Mouse (Mus musculus) testis, postnatal 14 days (tissue): ENCODE results near the gene Otub1.
A peak's percentile ranks its signal among the peaks of the same experiment; 100 is the strongest.

Experiments used
- DNase-seq: peaks from one replicate; pipeline ENCODE4 v3.0.0; 2021; ENCODE audit warnings: low spot score

The Otub1 gene

DNA sequence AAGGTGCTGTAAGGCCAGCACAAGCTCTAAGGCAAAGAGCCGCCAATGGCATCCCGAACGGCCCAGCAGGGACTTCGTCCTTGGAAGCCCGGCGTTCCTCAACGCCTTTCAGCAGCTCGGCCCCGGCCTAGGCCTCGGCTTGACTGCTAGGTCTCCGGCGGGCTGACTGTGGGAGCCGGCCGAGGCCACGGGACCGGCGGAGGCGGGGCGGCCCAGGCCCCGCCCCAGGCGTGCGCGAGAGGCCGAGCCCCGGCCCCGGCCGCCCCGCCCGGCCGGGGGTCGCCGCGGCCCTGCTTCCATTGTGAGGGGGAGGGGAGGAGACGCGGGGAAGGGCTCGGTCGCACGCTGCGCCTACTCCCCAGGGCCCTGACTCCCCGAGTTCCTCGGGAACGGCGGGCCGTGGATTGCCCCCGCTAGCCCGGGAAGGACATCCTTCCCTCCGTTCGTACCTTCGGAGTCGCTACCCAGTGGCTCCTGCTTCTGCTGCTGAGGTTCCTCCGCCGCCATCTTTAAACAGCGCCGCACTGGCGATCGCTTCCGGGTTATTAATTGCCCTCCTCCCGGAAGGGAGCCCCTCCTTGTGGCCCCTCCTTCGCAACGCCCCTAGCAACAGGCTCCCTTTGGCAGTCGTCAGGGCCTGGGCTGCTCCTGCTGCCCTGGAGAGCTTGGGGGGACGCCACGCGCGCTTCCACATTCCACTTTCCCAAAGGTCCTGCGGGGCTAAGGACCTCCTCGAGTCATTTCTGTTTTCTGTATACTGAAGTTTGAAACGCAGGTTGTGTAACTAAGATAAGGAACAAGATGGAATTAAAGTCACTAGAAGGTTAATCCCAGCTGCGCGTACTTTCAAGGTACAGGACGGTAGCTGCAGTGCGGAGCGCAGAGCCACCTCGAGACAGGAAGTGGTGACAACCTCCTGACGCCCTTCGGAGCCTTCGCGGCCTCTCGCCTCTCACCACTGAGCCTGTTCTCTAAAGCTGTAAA is at the start of gene Otub1:
TSS of gene Otub1 (minus strand) at position 564 of the 984 bp plus-strand sequence.
- DNase-seq: peak; percentile 96

DNA sequence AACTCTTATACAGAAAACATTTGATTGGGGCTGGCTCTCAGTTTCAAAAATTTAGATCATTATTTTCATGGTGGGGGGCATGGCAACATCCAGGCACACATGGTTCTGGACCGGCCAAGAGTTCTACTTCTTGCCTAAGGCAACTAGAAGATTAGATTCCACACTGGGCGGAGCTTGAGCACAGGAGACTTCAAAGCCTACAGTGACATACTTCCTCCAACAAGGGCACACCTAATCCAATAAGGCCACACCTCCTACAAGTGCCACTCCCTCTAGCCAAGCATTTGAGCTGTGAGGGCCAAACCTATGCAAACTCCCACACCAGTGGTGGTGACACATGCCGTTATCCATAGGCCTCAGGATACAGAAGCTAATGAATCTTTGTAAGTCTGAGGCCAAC is 39.9 kb upstream of the Otub1 start:
- no peak for DNase-seq

DNA sequence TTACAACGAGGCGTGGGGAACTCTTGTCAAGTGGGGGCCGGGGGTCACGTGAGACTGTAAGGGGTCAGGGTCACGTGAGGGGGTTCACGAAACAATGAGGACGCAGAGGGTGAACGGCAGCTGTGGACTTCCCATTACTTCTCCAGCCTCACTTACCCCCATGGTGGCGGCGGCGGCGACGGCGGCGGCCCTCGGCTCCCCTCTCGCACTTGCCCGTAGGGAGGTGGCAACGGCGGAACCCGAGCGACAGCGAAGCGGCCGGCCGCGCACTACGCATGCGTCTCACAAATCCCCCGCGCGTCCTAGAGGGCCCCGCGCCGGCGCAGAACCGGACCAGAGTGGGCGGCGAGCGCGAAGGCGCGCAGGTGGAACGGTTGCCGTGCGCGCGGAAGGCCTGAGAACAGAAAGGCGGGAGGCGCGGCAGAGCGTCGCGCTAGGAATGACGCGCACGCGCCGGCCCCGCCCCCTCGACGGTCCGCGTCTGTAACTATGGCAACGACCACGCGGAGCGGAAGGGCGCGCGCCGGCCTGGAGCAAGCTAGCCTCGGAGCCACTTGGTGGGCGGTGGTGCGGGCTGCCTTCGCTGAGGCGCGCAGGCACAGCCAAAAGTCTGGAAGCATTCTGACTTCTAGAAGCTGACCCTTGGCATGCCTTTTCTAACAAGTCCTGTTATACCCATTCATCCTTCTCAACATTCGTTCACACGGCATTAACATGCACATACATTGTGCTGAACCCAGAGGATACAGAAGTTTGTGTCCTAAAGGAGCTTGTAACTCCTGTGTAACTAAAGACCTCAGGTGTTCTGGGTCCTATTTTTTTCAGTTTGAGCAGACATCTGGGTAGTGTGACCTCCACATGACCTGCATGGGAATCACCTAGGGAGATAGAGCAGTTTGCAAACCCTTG is 34.9 kb upstream of the Otub1 start, which contains the start of gene Naa40:
TSS of gene Naa40 (minus strand) at position 402 of the 909 bp plus-strand sequence.
- peak; percentile 94 for DNase-seq

DNA sequence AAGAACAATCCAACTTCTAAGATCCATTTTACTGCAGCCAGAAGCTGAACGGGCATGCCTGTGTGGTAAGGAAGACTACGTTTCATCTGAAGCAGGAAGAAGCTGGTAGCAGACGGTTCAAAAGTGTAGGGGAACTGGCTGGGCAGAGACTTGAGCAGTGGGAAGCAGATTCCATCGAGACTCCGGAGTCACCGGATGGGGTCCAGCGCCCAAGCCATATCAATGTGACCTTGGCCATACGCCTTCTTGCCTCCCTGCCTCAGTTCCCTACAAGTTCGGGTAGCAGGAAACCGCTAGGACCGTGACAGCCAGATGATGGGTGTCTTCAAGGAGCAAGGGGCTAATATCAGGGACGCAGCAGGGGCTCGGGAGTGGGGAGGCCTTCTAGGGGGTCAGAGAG is 34.2 kb upstream of the Otub1 start:
- no peak for DNase-seq

DNA sequence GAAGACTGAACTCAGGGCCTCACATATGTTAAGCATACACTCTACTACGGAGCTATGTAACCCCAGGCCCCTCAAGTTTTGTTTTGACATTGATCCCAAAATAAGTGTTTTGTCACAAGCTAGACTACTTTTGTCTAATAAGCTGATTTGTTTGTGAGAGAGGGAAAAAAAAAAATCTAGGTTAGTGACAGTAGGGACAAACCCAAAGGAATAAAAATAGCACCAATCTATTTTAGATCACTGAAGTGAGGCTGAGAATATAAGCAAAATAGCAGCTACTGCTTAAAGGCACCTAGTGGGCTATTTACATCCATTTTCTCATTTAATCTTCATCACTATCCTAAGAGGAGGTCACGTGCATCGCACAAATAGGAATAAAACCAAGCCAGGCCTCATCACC is 33.5 kb upstream of the Otub1 start:
- DNase-seq: no peak

DNA sequence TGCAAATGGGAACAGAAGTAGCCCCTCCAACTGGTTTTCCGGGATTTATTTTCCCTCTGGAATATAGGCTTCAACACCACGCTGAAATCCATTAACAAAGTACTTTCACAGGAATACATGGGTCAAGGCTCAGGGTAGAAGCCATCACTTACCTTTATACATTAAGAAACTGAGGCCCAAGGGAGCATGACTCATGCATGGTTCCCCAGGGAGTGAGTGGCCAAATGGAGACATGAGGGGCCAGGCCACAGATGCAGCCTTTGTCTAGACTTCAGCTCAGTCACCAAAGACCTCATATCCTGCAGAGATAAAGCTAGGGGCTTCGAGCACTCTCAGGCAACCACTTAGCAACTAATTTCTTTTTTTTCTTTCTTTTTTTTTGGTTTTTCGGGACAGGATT is 30.6 kb upstream of the Otub1 start:
- DNase-seq: no peak

DNA sequence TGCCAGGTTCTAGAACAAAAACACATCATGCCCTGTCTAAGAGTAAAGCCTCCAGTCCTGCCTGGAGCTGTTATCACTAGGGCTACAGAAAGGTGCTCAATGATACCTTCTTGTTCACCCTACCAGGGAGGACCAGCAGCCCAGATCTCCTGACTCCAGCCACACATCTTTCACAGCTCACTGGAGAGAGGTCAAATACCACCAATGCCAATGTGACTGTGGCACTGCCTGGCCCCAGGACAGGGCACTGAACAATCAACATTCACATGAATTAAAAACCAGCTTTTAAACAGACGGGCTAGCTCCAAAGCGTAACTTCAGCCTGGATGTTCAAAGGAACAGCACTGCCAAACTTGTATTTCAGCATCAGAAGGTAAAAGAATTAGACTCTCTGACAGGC is 29.9 kb upstream of the Otub1 start:
- no peak for DNase-seq

DNA sequence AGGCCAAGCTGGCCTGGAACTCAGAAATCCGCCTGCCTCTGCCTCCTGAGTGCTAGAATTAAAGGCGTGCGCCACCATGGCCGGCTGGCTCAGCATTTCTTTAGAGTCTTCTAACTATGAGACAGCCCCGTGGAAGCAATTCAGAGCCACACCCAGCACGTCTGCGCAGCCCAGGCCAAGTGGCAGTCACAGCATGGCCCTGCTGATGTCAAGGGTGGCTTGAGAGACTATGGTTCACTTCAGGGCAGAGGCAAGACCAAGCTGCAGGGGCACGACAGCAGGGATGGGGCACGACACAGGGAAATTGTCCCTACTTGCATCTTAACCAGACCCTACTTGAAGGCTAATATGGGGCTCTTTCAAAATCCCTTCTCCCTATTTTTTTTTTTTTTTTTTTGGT is 29.3 kb upstream of the Otub1 start:
- no peak for DNase-seq

DNA sequence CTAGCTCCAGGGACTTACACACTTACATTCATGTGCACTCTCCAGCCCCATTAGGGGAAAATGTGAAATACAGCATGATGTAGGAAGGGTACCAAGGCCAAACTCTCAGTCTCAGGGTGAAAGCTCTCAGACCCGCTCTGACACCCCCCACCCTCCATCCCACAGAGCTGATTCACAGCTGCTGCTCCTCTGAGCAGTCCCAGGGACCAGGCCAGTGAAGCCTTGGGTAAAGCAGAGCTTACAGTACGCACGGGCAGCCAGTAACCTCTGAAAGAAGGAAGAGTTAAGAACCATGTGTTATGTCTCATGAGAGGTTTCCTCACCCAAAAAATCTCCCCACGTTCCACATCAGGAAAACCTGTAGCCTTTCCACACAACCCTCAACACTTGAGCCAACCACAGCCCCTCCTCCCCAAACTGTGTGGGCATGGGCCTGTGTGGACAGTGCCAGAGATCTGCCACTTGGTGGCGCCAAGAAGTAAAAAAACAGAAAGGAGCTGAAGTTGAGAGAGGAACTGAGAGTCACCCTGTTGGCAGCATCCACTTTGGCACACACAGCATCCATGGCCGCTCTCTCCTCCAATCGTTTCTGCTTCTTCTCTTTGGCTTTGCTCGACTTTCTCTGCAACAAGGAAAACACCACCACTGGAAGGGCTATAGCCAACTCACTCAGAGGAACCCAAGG is 28.6 kb upstream of the Otub1 start:
- DNase-seq: peak; percentile 51

DNA sequence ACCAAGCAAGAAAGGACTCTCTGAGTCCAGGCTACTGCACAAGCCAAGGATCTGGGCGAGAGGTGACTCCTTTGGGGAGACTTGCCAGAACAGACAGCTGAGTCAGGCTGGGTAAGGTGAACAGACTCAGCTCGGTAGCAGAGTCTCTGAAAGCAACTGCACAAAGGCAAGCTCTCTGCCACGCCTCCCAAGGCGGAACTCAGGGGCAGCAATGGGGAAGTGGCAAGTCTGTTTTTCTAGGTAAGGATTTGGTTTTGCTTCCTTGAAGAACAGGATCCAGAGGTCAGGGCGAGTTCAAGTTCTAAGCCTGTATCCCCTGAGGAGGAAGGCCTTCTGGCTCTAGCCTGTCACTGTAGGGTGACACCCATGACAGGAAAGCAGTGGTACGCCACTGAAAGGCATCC is 20.4 kb upstream of the Otub1 start:
- DNase-seq: no peak

DNA sequence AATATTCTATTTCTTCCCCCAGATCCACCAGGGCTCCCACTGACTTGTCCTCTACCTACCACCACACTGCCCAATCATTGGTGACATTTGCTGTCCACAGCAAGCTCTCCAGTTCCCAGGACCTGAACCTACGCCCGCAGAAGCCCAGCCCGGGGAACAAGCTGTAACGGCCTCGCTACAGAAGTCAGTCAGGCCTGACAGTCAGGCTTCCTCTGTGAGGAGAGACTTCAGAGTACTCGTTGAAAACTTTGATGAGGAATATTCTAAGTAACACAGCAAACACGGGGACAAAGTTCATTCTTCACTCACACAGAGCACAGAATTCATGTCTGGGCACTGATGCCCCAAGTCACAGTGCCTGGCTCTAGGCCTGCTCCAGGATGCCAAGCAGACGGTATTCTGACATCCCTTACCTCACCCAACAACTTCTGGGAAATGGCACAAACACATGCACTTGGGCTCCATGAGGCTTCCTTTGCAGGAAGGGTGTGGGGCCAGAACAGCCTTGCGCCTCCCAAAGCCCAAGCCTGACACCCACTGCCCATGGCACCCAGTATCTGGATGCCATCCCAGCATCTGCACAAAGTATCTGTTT is 19.1 kb upstream of the Otub1 start:
- no peak for DNase-seq

DNA sequence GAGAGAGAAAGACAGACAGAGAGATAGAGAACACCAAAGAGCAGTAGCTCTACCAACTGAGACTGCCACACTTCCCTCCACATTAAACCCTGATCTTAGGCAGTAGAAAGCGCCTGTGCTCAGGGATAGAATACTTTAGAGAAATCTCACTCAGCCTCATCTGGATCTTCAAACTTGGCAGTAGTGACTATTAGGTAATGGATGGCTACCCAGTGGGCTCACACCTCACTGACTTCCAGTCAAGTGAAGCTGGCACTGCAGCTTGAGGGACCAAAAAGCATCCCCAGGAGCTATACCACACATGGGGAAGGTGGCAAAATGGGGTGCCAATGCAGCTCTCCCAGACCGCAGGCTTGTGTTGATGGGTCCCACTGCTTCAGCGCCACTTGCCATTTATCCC is 18.1 kb upstream of the Otub1 start:
- DNase-seq: no peak

DNA sequence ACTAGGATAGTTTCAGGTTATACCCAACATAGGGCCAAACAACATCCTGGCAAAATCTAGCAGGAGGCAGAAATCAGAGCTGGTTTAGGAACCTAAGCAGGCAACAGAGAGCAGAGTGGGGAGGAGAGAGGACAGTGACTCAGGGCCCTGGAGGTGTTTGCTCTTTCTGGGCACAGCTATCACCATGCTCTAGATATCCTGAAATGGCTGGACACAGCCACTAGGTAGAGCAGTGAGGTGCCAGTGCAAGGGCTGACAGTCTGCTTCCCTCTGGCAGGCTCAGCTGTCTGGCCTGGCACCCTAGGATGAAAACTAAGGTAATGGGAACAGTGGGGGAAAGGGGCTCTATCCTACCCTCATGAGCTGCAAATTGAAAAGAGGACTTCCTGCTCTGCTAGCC is 17.4 kb upstream of the Otub1 start:
- no peak for DNase-seq

DNA sequence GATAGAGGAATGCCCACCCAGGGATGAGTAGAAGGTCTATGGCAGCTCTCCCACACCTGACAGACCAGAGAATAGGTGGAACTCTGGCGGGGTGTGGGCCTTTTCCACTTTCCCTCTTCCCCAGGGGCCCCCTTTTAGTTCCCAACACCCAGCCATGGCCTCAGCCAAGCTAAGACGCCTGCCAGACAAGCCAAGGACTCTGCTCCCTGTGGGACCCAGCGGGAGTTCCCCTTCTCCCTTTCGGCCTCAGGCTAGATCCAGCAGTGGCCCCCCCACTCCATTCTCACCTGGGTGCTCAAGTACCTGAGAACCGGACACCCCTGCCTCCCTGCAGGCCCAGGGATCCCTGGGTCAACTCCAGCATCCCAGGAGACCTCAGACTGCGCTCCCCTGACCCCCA is 16.1 kb upstream of the Otub1 start:
- no peak for DNase-seq

DNA sequence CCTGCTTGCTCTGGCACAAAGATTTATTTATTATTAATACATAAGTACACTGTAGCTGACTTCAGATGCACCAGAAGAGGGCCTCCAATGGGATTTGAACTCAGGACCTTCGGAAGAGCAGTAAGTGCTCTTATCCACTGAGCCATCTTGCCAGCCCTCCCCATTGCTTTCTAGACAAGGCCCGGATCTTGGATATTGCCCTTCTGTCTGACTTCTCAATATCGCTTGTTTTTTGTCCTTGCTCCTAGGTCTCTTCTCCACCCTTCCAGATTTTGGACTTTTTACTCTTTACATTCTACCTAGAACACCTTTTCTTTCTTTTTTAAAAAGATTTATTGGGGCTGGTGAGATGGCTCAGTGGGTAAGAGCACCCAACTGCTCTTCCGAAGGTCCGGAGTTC is 12.6 kb upstream of the Otub1 start:
- DNase-seq: no peak

DNA sequence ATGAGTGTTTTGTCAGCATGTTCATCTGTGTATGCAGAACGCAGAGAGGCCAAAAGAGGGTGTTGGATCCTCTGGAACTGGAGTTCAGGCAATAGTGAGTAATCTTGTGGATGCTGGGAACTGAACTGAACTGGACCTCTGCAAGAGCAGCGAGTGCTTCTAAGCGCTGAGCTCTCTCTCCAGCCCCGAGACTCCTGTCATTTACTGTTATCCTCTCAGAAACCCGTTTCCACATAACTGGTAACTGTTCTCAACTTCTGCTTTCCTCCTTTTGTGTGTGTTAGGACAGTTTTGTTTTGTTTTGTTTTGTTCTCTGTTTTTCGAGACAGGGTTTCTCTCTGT is 11.8 kb upstream of the Otub1 start:
- no peak for DNase-seq

DNA sequence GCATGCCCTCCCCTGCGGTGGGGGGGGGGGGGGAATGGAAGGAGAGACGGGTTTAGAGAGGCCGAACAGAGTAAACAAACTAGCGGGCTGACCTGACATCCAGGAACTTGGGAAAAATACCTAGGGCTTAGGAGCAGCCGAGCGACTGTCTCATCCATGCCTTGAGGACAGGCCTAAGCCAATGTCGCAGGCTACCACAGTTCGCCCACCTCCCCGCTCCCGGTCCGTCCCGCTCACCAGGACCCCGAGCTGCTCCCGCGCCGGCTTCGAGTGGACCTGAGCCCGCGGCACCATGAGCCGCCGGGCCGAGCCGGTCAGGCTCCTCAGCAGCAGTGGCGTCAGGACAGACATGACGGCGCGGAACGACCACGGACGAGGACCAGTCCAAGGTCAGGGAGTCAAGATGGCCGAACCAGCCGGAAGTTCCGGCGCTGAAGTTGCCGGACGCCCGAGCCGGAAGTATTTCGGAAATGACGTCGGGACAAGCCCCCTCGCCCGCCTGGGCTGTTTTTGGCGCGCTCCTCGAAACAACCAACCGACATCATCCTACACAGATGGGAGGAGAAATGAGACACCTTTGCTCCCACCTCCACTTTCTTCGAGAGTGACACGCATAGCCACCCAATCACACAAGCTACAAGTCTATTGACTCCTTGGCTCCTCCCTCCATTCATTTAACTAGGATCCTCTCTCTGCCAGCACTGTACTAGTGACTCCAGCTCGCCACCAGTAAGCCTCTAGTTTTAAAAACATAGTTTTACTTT is 11.2 kb upstream of the Otub1 start, which contains the start of gene Cox8a:
TSS of gene Cox8a (minus strand) at position 455 of the 764 bp plus-strand sequence.
- DNase-seq: peak; percentile 95

DNA sequence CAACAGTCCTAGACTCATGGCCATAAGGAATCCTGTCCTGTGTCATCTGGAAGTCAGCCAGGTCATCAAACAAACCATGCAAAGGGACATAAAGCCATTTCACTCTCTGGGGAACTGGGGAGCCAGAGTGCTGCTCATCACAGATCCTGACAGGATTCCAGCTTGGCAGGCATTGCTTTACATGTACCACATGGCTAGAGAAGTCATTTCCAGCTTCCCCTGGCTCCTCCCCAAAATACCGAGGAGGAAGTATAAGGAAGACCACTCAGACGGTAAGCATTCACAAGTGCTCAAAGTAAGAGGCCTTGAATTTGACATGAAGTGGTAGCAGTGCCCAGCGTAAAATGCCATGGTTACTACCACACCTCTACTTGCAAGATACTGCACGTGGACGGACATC is 8.4 kb upstream of the Otub1 start:
- no peak for DNase-seq

DNA sequence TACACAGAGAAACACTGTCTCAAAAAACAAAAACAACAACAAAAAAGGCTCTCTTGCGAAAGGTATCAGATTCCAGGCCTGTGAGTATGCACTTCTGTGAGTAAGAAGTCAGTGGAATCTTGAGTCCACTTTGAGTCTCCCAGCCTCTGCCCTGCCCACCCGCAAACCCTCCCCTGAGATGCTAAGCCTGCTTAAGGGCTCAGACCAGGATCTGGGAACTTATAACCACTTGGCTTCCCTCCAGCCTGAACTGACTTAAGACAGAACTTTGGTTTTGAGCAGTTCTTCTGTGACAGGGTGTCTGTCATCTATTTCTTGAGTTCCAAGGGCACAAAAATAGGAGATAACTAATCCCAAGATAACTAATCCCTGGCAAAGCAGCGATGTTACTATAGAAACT is 6.9 kb upstream of the Otub1 start:
- no peak for DNase-seq

DNA sequence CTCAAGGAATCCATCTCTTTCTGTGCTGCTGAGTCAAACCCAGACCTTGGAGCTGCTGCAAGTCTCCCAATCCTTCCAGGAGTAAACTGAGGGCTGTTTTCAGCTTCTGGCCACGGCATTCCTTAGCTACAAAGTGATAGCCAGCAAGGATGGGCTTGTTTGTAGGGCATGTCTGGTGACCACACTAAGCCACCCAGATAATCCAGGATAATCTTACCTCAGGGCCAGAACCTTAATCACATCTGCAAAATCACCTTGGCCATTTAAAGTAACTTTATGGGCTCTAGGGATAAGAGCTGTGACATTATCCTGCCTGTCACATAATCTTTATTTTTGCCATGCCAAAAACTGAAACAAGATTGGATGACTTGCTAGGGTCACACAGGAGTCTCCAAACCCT is 6.1 kb upstream of the Otub1 start:
- no peak for DNase-seq
